Mouse (Mus musculus): ENCODE results near the gene Gid4.

The Gid4 gene

GRCm38 (mm10) chr11:60416963-60417716, at the start of gene Gid4:
Gene Gid4 (plus strand): TSS chr11:60417145.
- DNase-seq (ENCODE audit: low read depth, low spot score) = peak; percentile 99

- DNase-seq (ENCODE audit: low read depth, low spot score) = no peak
Observed at GRCm38 (mm10) chr11:60367256-60367655, 49.7 kb upstream of the Gid4 start.

GRCm38 (mm10) chr11:60368909-60369308, 48.0 kb upstream of the Gid4 start:
- no peak for DNase-seq (ENCODE audit: low read depth, low spot score)

GRCm38 (mm10) chr11:60369448-60369847, 47.5 kb upstream of the Gid4 start:
- DNase-seq (ENCODE audit: low read depth, low spot score) = no peak

- no peak for DNase-seq (ENCODE audit: low read depth, low spot score)
Observed at GRCm38 (mm10) chr11:60370431-60370830, 46.5 kb upstream of the Gid4 start.

GRCm38 (mm10) chr11:60374481-60374880, 42.5 kb upstream of the Gid4 start:
- DNase-seq (ENCODE audit: low read depth, low spot score) = no peak

GRCm38 (mm10) chr11:60383518-60383917, 33.4 kb upstream of the Gid4 start:
- DNase-seq (ENCODE audit: low read depth, low spot score) = no peak

- DNase-seq (ENCODE audit: low read depth, low spot score) = no peak
Observed at GRCm38 (mm10) chr11:60384762-60385421, 32.1 kb upstream of the Gid4 start.

- DNase-seq (ENCODE audit: low read depth, low spot score) = no peak
Observed at GRCm38 (mm10) chr11:60385946-60386345, 31.0 kb upstream of the Gid4 start.

GRCm38 (mm10) chr11:60387944-60388343, 29.0 kb upstream of the Gid4 start:
- no peak for DNase-seq (ENCODE audit: low read depth, low spot score)

GRCm38 (mm10) chr11:60391346-60391745, 25.6 kb upstream of the Gid4 start:
- no peak for DNase-seq (ENCODE audit: low read depth, low spot score)

- no peak for DNase-seq (ENCODE audit: low read depth, low spot score)
Observed at GRCm38 (mm10) chr11:60396546-60396945, 20.4 kb upstream of the Gid4 start.

GRCm38 (mm10) chr11:60397172-60397571, 19.8 kb upstream of the Gid4 start:
- DNase-seq (ENCODE audit: low read depth, low spot score) = no peak

- DNase-seq (ENCODE audit: low read depth, low spot score) = no peak
Observed at GRCm38 (mm10) chr11:60406606-60407005, 10.3 kb upstream of the Gid4 start.

GRCm38 (mm10) chr11:60412173-60412572, 4.8 kb upstream of the Gid4 start:
- peak; percentile 61 for DNase-seq (ENCODE audit: low read depth, low spot score)

- DNase-seq (ENCODE audit: low read depth, low spot score) = no peak
Observed at GRCm38 (mm10) chr11:60412921-60413320, 4.0 kb upstream of the Gid4 start.

- DNase-seq (ENCODE audit: low read depth, low spot score) = no peak
Observed at GRCm38 (mm10) chr11:60416590-60416962, 369 bp upstream of the Gid4 start.

- no peak for DNase-seq (ENCODE audit: low read depth, low spot score)
Observed at GRCm38 (mm10) chr11:60417717-60418472, 950 bp downstream of the Gid4 start, which contains the start of gene Atpaf2. Gene Atpaf2 (minus strand): TSS chr11:60418457.

GRCm38 (mm10) chr11:60418473-60418803, 1.5 kb downstream of the Gid4 start:
- DNase-seq (ENCODE audit: low read depth, low spot score) = no peak

GRCm38 (mm10) chr11:60422046-60422668, 5.2 kb downstream of the Gid4 start:
- DNase-seq (ENCODE audit: low read depth, low spot score) = no peak

- no peak for DNase-seq (ENCODE audit: low read depth, low spot score)
Observed at GRCm38 (mm10) chr11:60423006-60423405, 6.1 kb downstream of the Gid4 start.

GRCm38 (mm10) chr11:60426417-60426816, 9.5 kb downstream of the Gid4 start:
- no peak for DNase-seq (ENCODE audit: low read depth, low spot score)
